Mouse (Mus musculus): ENCODE results near the gene Zp2. TPM values are rescaled to one million over a fixed set of nuclear protein-coding genes. Genes with fewer than 3 reads are reported as not detected.

Zp2 gene
- not detected for polyA plus RNA-seq (2017; shearing (Covaris generic))

GRCm38 (mm10) chr7:120145191-120145590, at the start of gene Zp2:
Gene Zp2, minus strand, starts transcription at chr7:120145291.

GRCm38 (mm10) chr7:120173603-120174244, 28.6 kb upstream of the Zp2 start, which contains the start of gene Anks4b:
Gene Anks4b, plus strand, starts transcription at chr7:120173858.

GRCm38 (mm10) chr7:120102164-120102972, 42.7 kb downstream of the Zp2 start, which contains the start of gene Tmem159:
Gene Tmem159, plus strand, starts transcription at chr7:120102353.

GRCm38 (mm10) chr7:120095180-120095579, 49.9 kb downstream of the Zp2 start, which contains the start of gene Dnah3:
Gene Dnah3, minus strand, starts transcription at chr7:120095280.

Other genes with a start within 250 kb of the Zp2 start
- 11.1 TPM for gene Lyrm1, start 249.4 kb downstream of the Zp2 start, polyA plus RNA-seq (2017; shearing (Covaris generic))
- 17.4 TPM for gene Dcun1d3, start 249.0 kb downstream of the Zp2 start, polyA plus RNA-seq (2017; shearing (Covaris generic))
- 0.22 TPM for gene Dnah3, start 50.0 kb downstream of the Zp2 start, polyA plus RNA-seq (2017; shearing (Covaris generic))
- 4.3 TPM for gene Tmem159, start 42.9 kb downstream of the Zp2 start, polyA plus RNA-seq (2017; shearing (Covaris generic))
- not detected for gene Anks4b, start 28.6 kb upstream of the Zp2 start, polyA plus RNA-seq (2017; shearing (Covaris generic))
- not detected for gene Crym, start 56.8 kb upstream of the Zp2 start, polyA plus RNA-seq (2017; shearing (Covaris generic))
- not detected for gene Abca14, start 58.7 kb upstream of the Zp2 start, polyA plus RNA-seq (2017; shearing (Covaris generic))
- gene Abca15, start 183.4 kb upstream of the Zp2 start, polyA plus RNA-seq (2017; shearing (Covaris generic)): not detected

All from effector memory CD4-positive, alpha-beta T cell, adult 5 months (primary cell).